Mouse (Mus musculus) lung, postnatal 14 days (tissue): ENCODE results near the gene Nhsl1.
"Not testable (repeated sequence)": the region's sequence is repeated elsewhere in the genome, so short reads cannot be mapped to it uniquely, and the experiment has no call there.

Source experiments
- DNase-seq: peaks from one replicate; pipeline ENCODE4 v3.0.0; 2021

The Nhsl1 gene

DNA sequence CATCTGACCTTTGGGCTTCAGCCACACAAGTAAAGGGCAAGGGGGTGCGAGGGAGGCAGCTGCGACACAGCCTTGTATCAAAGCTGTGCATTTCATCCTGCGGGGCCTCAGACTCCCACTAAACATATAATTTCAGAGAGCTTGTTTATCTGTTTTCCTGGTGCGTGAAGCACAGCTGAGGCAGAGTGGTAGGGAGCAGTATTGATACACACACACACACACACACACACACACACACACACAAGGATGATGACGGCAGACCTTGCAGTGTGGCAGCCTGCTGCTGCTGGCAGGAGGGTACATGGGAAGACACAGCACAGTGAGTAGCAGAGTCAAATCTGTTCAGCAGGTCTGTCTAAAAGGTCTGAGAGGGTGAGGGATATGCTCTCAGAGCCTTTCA, 85.9 kb downstream of the Nhsl1 start:
- no peak for DNase-seq

DNA sequence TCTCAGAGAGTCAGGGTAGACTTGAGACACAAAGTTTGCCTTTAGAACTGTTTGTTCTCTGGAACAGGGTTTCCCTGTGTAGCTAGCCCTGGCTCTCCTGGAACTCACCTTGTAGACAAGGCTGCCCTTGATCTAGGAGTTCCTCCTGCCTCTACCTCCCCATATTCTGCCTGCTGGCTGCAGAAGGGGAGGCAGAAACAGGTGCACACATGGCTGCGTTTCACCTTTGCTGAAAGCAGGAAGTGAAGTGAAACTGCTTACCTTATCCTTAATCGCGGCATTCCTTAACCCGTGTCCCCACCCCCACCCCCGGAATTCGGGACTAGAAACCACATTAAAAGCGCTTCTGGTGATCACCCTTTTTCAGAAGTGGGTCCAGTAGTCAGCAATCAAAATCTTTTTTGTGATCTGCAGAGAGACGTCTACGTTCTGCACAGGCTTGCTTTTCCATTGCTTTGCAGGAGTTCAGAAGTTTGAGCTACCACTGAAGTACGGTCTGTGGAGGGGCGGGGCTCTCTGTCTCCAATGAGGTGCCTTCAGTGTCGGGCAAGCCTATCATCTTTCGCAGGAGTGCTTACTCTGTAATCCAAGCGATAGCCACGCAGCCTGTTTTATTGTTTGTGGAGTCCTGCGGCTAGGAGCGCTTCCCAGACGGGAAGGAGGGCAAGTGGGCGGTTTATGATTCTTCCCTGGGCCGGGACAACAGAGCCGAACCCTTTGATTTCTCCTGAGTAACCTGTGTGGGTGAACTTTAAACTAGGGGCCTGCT, 88.5 kb downstream of the Nhsl1 start:
- peak; percentile 76 for DNase-seq

GRCm38 (mm10) chr10:18408128-18408527, 89.3 kb downstream of the Nhsl1 start:
- no peak for DNase-seq

DNA sequence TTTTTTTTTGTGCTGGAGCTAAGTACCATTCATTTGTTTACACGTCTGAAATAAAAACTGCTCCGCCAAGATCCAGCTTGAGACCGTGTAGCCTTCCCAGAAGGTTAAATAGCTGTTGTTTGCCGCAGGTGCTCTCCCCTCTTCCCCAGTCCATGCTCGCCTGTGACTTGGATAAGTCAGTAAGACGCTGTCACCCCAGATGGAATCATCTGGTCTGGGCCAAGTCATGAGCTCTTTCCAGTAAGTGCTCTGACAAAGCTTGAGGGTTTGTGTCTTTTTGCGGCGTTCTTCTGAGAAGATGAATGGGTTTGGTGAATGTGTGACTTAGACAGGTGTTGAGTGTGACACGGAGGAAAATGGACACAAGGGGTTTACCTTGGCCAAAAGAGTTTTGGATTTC, 89.8 kb downstream of the Nhsl1 start:
- no peak for DNase-seq

DNA sequence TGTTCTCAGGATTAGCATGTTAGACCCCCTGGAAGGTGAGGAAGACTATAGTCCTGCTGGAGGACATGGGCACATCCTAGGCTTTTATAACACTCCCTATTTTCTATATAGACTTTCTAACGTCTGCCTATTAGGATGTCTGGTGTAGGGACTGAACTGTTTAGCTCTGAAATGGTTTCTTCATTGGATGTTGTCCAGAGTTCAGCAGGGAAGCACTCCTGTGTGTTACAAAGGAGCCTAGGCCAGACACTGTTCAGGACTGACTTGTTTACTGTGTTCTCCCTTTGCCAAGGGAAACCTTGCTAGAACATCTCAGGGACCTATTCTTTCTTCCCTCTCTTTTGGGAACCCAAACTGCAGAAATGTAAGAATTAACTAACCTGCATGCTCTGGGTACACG, 90.3 kb downstream of the Nhsl1 start:
- DNase-seq: no peak

GRCm38 (mm10) chr10:18411266-18411665, 92.5 kb downstream of the Nhsl1 start:
- no peak for DNase-seq

DNA sequence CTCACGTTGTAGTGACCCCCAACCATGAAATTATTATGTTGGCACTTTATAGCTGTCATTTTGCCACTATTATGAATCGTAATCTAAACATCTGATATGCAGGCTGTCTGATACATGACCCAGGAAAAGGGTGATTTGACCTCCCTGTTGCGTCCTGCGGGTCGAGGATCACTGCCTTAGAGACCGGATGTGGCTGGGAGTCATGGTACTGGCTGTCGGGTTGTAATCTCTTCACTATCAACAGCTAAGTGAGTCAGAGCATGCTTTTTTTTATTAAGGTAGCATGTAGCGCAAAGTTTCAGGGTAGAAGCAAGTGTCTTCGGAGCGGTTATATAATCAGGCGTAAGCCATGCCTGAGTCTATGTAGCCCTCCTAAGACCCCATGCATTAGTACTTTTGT, 97.2 kb downstream of the Nhsl1 start:
- no peak for DNase-seq

GRCm38 (mm10) chr10:18418160-18418559, 99.4 kb downstream of the Nhsl1 start:
- no peak for DNase-seq

- DNase-seq: no peak
Observed at GRCm38 (mm10) chr10:18419508-18419907, 100.7 kb downstream of the Nhsl1 start.

DNA sequence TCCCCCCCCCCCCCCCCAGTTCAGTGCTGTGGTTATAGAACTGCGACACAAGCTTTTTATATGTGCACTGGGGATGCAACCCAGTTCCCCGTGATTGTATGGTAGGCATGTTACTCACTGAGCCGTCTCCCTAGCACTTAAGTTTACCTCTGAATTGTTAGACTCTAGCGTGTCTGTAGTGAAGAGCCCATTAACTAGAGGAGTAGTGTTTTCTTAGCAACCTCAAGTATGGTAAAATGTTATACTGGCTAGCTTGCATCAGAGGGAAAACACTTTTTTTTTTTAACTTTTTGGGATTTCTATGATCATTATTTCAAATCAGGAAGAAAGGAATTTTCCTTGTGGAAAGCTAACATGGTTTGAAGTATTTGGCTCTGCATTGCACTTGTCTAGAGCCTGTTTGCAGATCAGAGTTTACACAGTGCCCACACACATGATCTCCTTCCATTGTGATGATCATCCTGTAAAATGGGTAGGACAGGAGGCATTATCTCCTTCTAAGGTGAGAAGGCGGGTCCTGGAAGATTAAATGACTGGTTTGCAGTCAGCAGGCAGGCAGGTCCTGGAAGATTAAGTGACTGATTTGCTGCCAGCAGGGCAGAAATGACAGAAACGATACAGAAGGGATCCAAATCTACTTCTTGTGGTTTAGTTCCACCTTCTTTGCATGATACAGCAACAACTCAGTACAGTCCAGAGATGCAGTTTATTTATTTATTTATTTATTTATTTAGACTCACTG, 101.6 kb downstream of the Nhsl1 start:
- no peak for DNase-seq

GRCm38 (mm10) chr10:18422968-18423367, 104.2 kb downstream of the Nhsl1 start:
- no peak for DNase-seq

GRCm38 (mm10) chr10:18423557-18423956, 104.8 kb downstream of the Nhsl1 start:
- no peak for DNase-seq

DNA sequence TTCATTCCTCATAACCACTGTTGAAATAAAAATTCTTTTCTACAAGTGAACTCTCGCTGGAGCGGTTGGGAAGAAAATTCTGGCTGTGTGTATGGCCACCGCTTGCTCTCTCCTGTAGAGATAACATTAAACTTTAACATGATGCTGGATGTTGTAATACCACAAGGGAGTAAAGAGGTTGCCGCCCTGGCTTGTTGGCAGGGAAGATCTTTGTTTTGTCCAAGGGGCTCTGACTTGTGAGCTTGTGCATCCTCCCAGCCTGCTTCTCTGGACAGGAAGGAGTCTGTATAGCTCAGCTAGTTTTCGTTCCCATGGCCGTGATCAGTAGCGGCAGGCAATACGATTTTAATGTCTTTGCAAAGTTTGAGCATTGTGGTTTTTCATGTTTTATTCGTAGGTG, 109.1 kb downstream of the Nhsl1 start:
- no peak for DNase-seq

DNA sequence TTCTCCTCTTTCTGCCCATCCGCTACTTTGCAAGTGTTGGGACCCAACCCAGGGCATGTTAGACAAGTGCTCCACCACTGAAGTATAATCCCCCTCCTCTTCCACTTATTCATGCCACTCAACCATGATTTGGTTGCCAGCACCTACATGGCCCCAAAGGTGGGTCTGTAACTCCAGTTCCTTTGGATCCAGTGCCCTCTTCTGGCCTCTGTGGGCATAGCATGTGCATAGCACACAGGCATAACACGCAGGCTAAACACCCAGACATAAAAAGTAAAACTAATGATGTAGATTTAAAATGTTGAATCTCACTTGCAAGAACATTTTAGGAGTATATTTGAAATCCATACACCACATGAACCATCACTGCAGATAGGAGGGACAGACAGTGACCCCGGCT, 110.7 kb downstream of the Nhsl1 start:
- DNase-seq: no peak

GRCm38 (mm10) chr10:18430141-18430540, 111.4 kb downstream of the Nhsl1 start:
- no peak for DNase-seq

DNA sequence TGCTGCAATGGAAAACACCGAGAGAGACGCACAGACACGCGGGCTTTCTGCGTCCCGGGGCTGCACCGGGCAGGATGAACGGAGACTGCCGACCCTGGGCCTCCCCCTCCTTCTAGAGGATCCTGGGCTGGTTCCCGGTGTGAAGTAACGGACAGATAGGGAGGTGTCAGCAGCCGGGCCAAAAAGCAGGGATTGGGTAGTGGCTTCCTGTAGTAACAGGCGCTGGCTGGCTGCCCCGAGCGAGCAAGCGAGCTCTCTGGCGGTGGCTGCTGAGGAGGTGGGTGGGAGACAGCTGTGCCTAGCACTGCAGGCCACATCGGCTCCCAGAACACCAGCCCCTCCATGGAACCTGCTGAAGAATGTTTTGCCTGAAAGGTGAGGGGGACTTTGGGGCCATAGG, 112.2 kb downstream of the Nhsl1 start:
- peak; percentile 81 for DNase-seq

GRCm38 (mm10) chr10:18431546-18431945, 112.8 kb downstream of the Nhsl1 start:
- no peak for DNase-seq

DNA sequence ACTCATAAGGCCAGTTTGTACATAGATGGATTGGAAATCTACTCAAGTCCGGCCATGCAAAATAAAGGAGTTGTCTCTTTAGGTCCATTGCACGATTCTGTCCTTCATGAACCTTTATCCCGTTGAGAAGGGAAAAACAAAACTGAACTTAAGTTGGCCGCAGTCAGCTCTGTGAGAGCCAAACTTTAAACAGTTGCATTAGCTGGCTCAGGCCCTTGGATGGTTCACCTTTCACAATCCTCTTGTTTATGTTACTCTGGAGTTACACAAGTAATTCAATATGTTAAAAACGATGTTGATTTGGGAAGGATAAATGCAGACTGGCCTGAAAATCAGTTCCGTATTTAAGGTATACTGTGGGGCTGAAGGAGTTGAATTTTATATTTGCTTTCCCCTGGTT, 116.7 kb downstream of the Nhsl1 start:
- DNase-seq: no peak

DNA sequence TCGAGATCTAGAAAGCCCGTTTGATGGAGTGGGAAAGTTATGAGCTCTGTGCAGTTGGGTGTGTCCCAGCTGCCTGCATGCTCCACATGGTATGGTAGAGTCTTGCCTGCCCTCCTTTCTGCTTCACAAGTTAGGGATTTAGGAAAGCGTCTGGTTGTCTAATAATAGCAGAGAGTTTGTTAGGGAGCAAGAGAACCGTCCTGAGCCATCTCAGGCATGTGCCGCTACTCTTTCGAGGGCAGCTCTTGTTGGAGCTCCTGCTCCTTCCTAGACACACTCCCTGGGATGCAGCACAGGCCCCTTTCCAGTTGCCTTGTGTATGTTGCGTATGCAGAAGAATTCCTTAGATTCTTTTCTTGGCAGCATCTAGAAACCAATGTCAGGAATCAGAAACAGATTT, 117.2 kb downstream of the Nhsl1 start:
- no peak for DNase-seq

GRCm38 (mm10) chr10:18437584-18437983, 118.8 kb downstream of the Nhsl1 start:
- DNase-seq: no peak

GRCm38 (mm10) chr10:18445603-18446358, 127.0 kb downstream of the Nhsl1 start:
- DNase-seq: no peak

- no peak for DNase-seq
Observed at GRCm38 (mm10) chr10:18446359-18446820, 127.6 kb downstream of the Nhsl1 start.

DNA sequence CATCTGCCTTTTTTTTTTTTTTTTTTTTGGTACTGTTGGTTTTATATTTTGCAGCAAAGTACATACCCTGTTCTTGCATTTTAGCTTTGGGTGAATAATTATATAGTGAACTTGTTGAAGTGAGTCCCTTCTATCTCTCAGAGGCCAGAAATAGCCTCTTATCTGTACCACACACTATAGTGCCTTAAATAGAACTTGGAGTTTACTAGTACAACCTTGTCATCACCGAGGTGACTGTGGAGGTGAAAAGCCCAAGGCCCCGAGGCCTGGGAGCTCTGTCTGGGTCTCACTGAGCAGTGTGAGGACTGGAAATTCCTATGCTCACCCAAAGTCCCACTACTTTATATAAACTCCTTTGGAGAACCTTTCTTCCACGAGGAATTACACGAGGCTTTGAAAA, 128.5 kb downstream of the Nhsl1 start:
- DNase-seq: no peak

DNA sequence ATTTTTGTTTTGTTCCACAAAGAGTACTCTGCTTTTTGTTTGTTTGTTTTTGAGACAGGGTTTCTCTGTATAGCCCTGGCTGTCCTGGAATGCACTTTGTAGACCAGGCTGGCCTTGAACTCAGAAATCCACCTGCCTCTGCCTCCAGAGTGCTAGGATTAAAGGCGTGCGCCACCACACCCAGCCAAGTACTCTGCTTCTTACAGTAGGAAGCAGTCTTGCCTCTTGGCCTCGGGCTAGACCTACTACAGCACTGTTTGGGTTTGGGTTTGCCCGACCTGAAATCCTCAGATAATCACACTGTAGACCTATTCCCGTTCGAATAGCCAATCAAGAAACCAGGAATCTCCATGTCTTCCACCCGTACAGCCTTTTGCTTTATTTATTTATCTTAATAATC, 130.1 kb downstream of the Nhsl1 start:
- not testable (repeated sequence) for DNase-seq
